Mouse (Mus musculus) cerebellum, adult 9-10 months (tissue): Measurements from ENCODE around the gene Noxo1.

ENCODE experiments used
- DNase-seq: peaks from one replicate; pipeline ENCODE4 v3.0.0; 2022

The Noxo1 gene

GRCm38 (mm10) chr17:24745526-24746497 is 49.8 kb downstream of the Noxo1 start:
- DNase-seq: peak; percentile 75

GRCm38 (mm10) chr17:24746986-24747385 is 51.0 kb downstream of the Noxo1 start:
- DNase-seq: no peak
